In the genomic region with DNA sequence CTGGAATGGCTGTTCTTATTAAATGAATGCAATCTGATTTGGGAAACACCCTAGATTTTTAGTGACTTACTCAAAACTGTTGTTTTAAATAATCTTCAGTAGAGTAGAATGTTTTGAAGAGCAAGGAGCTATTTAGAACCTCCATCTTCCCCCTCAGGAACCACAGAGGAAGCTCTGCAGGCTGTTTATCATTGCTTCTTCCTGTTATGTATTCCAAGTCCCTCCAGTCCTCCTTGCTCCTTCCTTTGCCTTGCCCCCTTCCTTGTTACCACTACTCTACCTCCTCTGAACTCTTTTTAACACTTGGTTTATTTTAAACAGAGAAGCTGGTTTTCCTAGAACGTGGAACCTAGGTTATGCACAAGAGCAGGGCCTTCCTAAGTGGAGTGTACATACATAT, we compare ENCODE assay signal across 27 mouse cellular contexts.
"Had no signal": no experiment of that assay in that cellular context is flagged by ENCODE, and none has a peak within 500 bp of the region (broad histone marks: within the 10 kb centered on the region; RNA-seq: fewer than 3 reads in every experiment).

No protein-coding gene starts in this region.

- H3K9ac ChIP-seq: heart, embryonic 12.5 days; hindbrain, embryonic 12.5 days; hindbrain, embryonic 14.5 days; intestine, embryonic 15.5 days; kidney, embryonic 15.5 days; limb, embryonic 12.5 days had no signal

- H3K4me1 ChIP-seq: heart, embryonic 10.5 days; heart, embryonic 12.5 days; hindbrain, embryonic 10.5 days; hindbrain, embryonic 12.5 days; intestine, embryonic 15.5 days; kidney, embryonic 15.5 days; limb, embryonic 10.5 days; limb, embryonic 12.5 days had no signal

- H3K4me3 ChIP-seq: gastrocnemius, adult 2 months; heart, embryonic 10.5 days; heart, embryonic 12.5 days; hindbrain, embryonic 10.5 days; hindbrain, embryonic 12.5 days; intestine, embryonic 15.5 days; kidney, embryonic 15.5 days; limb, embryonic 10.5 days; limb, embryonic 12.5 days had no signal

- DNase-seq: gastrocnemius, adult 2 months; gastrocnemius, postnatal 14 days; gastrocnemius, postnatal 36 days; heart, adult 18-20 months; heart, postnatal 10 days; heart, postnatal 36 days; kidney, adult 11 months; kidney, adult 2 months; kidney, adult 9 months; kidney, postnatal 14 days; kidney, postnatal 36 days; layer of hippocampus, adult 9-11 months; layer of hippocampus, postnatal 36 days; liver had no signal

- H3K36me3 ChIP-seq: heart, embryonic 10.5 days; heart, embryonic 12.5 days; hindbrain, embryonic 10.5 days; hindbrain, embryonic 12.5 days; intestine, embryonic 15.5 days; kidney, embryonic 15.5 days; limb, embryonic 10.5 days; limb, embryonic 12.5 days had no signal

- H3K27me3 ChIP-seq: heart, embryonic 12.5 days; hindbrain, embryonic 12.5 days; intestine, embryonic 15.5 days; kidney, embryonic 15.5 days; limb, embryonic 12.5 days had no signal

- H3K27ac ChIP-seq: gastrocnemius, adult 2 months; heart, embryonic 10.5 days; hindbrain, embryonic 10.5 days; hindbrain, embryonic 12.5 days; hindbrain, embryonic 14.5 days; intestine, embryonic 15.5 days; kidney, embryonic 15.5 days; kidney, postnatal 0 days; limb, embryonic 10.5 days; limb, embryonic 12.5 days had no signal

- ATAC-seq: hindbrain, embryonic 16.5 days; inflammation-experienced regulatory T-cells, adult 6 months; intestine, embryonic 15.5 days had no signal

- H3K4me2 ChIP-seq: heart, embryonic 12.5 days; hindbrain, embryonic 12.5 days; hindbrain, embryonic 14.5 days; intestine, embryonic 15.5 days; kidney, embryonic 15.5 days; limb, embryonic 12.5 days; liver, embryonic 11.5 days had no signal

- H3K9me3 ChIP-seq: heart, embryonic 10.5 days; heart, embryonic 12.5 days; hindbrain, embryonic 10.5 days; hindbrain, embryonic 12.5 days; intestine, embryonic 15.5 days; kidney, embryonic 15.5 days; limb, embryonic 10.5 days; limb, embryonic 12.5 days had no signal
